Mouse (Mus musculus): ENCODE data around the gene Pbxip1. TPM values are rescaled to one million over a fixed set of nuclear protein-coding genes. Genes with fewer than 3 reads are reported as not detected.

Pbxip1 gene
- polyA plus RNA-seq, 1 experiment from 2014 or later, result 10.0 TPM

- Histone ChIP-seq H3K9ac (ENCODE audit: low read length) (no peak overlapping the region), H3K4me1 (replicated peaks; ENCODE audit: control insufficient read depth, insufficient read depth, low read length) (no peaks in the 10 kb centered on the region), H3K27ac (ENCODE audit: low read depth, low read length) (no peak overlapping the region), H3K27me3 (ENCODE audit: control insufficient read depth, insufficient read depth, low read length) (no peaks in the 10 kb centered on the region; the same call in 1 of the 2 replicates), H3K9me3 (ENCODE audit: control insufficient read depth, low read length) (no peaks in the 10 kb centered on the region), H3K4me3 (ENCODE audit: low read depth, low read length) (no peak overlapping the region), H3K4me2 (ENCODE audit: low read depth, low read length, severe bottlenecking) (no peak overlapping the region), H3K36me3 (ENCODE audit: control insufficient read depth, insufficient read depth, low read length) (no peaks in the 10 kb centered on the region)
- ATAC-seq (replicated peaks; ENCODE audit: low FRiP score) (no peak), DNase-seq (ENCODE audit: low spot score) (peak; percentile 92)
- WGBS, result 33% methylated on average over 10 of the region's 10 CpGs
Measured at GRCm38 (mm10) chr3:89456726-89457665, 20.5 kb downstream of the Pbxip1 start.

- Histone ChIP-seq H3K27me3 (ENCODE audit: control insufficient read depth, insufficient read depth, low read length) (no peaks in the 10 kb centered on the region; the same call in 1 of the 2 replicates), H3K4me2 (ENCODE audit: low read depth, low read length, severe bottlenecking) (peak overlapping the region; percentile 55), H3K9me3 (ENCODE audit: control insufficient read depth, low read length) (no peaks in the 10 kb centered on the region), H3K36me3 (ENCODE audit: control insufficient read depth, insufficient read depth, low read length) (no peaks in the 10 kb centered on the region), H3K9ac (ENCODE audit: low read length) (no peak overlapping the region), H3K4me3 (ENCODE audit: low read depth, low read length) (peak overlapping the region; percentile 53), H3K4me1 (replicated peaks; ENCODE audit: control insufficient read depth, insufficient read depth, low read length) (no peaks in the 10 kb centered on the region), H3K27ac (ENCODE audit: low read depth, low read length) (peak overlapping the region; percentile 37; the same call in 1 of the 2 replicates)
- 48% methylated on average over 13 of the region's 13 CpGs for WGBS
- ATAC-seq (replicated peaks; ENCODE audit: low FRiP score) (peak; percentile 59; the same call in 1 of the 2 replicates), DNase-seq (ENCODE audit: low spot score) (no peak)
Measured at GRCm38 (mm10) chr3:89458372-89458964, 22.0 kb downstream of the Pbxip1 start.

GRCm38 (mm10) chr3:89458965-89459807 is 22.7 kb downstream of the Pbxip1 start:
- Histone ChIP-seq H3K4me3 (ENCODE audit: low read depth, low read length) (peak overlapping the region; percentile 53), H3K9ac (ENCODE audit: low read length) (peak overlapping the region; percentile 70), H3K27ac (ENCODE audit: low read depth, low read length) (peak overlapping the region; percentile 60; the same call in 1 of the 2 replicates), H3K4me2 (ENCODE audit: low read depth, low read length, severe bottlenecking) (peak overlapping the region; percentile 55), H3K36me3 (ENCODE audit: control insufficient read depth, insufficient read depth, low read length) (no peaks in the 10 kb centered on the region), H3K4me1 (replicated peaks; ENCODE audit: control insufficient read depth, insufficient read depth, low read length) (no peaks in the 10 kb centered on the region), H3K9me3 (ENCODE audit: control insufficient read depth, low read length) (no peaks in the 10 kb centered on the region), H3K27me3 (ENCODE audit: control insufficient read depth, insufficient read depth, low read length) (no peaks in the 10 kb centered on the region; the same call in 1 of the 2 replicates)
- 2% methylated on average over 35 of the region's 36 CpGs for WGBS
- DNase-seq (ENCODE audit: low spot score) (peak; percentile 95), ATAC-seq (replicated peaks; ENCODE audit: low FRiP score) (peak; percentile 88)

DNA sequence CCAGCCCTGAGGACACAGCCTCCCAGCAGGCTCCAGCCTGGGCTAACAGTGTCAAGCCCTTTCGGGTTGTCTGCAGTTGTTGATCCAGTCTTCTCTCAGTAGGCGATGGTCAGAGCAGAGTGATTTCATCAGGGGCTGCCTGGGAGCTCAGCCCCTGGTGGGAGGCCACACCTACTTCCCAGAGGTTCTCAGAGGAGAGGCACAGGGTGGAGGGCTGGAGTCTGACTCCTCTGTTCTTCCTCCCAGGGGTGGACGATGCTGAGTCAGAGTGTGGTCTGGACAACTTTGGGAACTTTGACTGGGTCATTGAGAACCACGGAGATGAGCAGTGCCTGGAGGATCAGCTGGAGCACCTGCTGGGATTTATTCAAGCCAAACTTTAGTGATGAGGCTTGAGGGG is 31.8 kb downstream of the Pbxip1 start:
- no peak overlapping the region for H3K4me3 ChIP-seq (ENCODE audit: low read depth, low read length)
- no peaks in the 10 kb centered on the region for H3K27me3 ChIP-seq (ENCODE audit: control insufficient read depth, insufficient read depth, low read length)
- WGBS, result 51% methylated on average over 4 of the region's 4 CpGs
- no peaks in the 10 kb centered on the region for H3K9me3 ChIP-seq (ENCODE audit: control insufficient read depth, low read length)
- H3K4me2 ChIP-seq (ENCODE audit: low read depth, low read length, severe bottlenecking), result no peak overlapping the region
- no peaks in the 10 kb centered on the region for H3K36me3 ChIP-seq (ENCODE audit: control insufficient read depth, insufficient read depth, low read length)
- H3K27ac ChIP-seq (ENCODE audit: low read depth, low read length), result no peak overlapping the region
- DNase-seq (ENCODE audit: low spot score) (no peak), ATAC-seq (replicated peaks; ENCODE audit: low FRiP score) (no peak)
- H3K4me1 ChIP-seq (replicated peaks; ENCODE audit: control insufficient read depth, insufficient read depth, low read length), result no peaks in the 10 kb centered on the region
- no peak overlapping the region for H3K9ac ChIP-seq (ENCODE audit: low read length)

GRCm38 (mm10) chr3:89472280-89472679 is 35.8 kb downstream of the Pbxip1 start:
- H3K36me3 ChIP-seq (ENCODE audit: control insufficient read depth, insufficient read depth, low read length), result no peaks in the 10 kb centered on the region
- WGBS, result 83% methylated on average over 7 of the region's 7 CpGs

GRCm38 (mm10) chr3:89473838-89474237 is 37.3 kb downstream of the Pbxip1 start:
- Histone ChIP-seq H3K4me3 (ENCODE audit: low read depth, low read length) (no peak overlapping the region), H3K9me3 (ENCODE audit: control insufficient read depth, low read length) (no peaks in the 10 kb centered on the region), H3K4me1 (replicated peaks; ENCODE audit: control insufficient read depth, insufficient read depth, low read length) (no peaks in the 10 kb centered on the region), H3K4me2 (ENCODE audit: low read depth, low read length, severe bottlenecking) (no peak overlapping the region), H3K36me3 (ENCODE audit: control insufficient read depth, insufficient read depth, low read length) (no peaks in the 10 kb centered on the region), H3K9ac (ENCODE audit: low read length) (no peak overlapping the region), H3K27ac (ENCODE audit: low read depth, low read length) (no peak overlapping the region), H3K27me3 (ENCODE audit: control insufficient read depth, insufficient read depth, low read length) (no peaks in the 10 kb centered on the region)
- ATAC-seq (replicated peaks; ENCODE audit: low FRiP score) (no peak), DNase-seq (ENCODE audit: low spot score) (no peak)
- WGBS, result 79% methylated on average over 6 of the region's 6 CpGs

More at GRCm38 (mm10) chr3:89472280-89472679, 35.8 kb downstream of the Pbxip1 start:
- Histone ChIP-seq H3K4me3 (ENCODE audit: low read depth, low read length) (no peak overlapping the region), H3K27me3 (ENCODE audit: control insufficient read depth, insufficient read depth, low read length) (no peaks in the 10 kb centered on the region), H3K27ac (ENCODE audit: low read depth, low read length) (no peak overlapping the region), H3K9me3 (ENCODE audit: control insufficient read depth, low read length) (no peaks in the 10 kb centered on the region), H3K4me1 (replicated peaks; ENCODE audit: control insufficient read depth, insufficient read depth, low read length) (no peaks in the 10 kb centered on the region), H3K4me2 (ENCODE audit: low read depth, low read length, severe bottlenecking) (no peak overlapping the region), H3K9ac (ENCODE audit: low read length) (no peak overlapping the region)
- ATAC-seq (replicated peaks; ENCODE audit: low FRiP score) (no peak), DNase-seq (ENCODE audit: low spot score) (no peak)

- Histone ChIP-seq H3K4me1 (replicated peaks; ENCODE audit: control insufficient read depth, insufficient read depth, low read length) (no peaks in the 10 kb centered on the region), H3K9ac (ENCODE audit: low read length) (no peak overlapping the region), H3K9me3 (ENCODE audit: control insufficient read depth, low read length) (no peaks in the 10 kb centered on the region), H3K4me2 (ENCODE audit: low read depth, low read length, severe bottlenecking) (no peak overlapping the region), H3K27me3 (ENCODE audit: control insufficient read depth, insufficient read depth, low read length) (no peaks in the 10 kb centered on the region), H3K4me3 (ENCODE audit: low read depth, low read length) (no peak overlapping the region), H3K36me3 (ENCODE audit: control insufficient read depth, insufficient read depth, low read length) (no peaks in the 10 kb centered on the region), H3K27ac (ENCODE audit: low read depth, low read length) (no peak overlapping the region)
- DNase-seq (ENCODE audit: low spot score), result no peak
- no peak for ATAC-seq (replicated peaks; ENCODE audit: low FRiP score)
- 84% methylated on average over 6 of the region's 6 CpGs for WGBS
Measured at GRCm38 (mm10) chr3:89479055-89479454, 42.5 kb downstream of the Pbxip1 start.

DNA sequence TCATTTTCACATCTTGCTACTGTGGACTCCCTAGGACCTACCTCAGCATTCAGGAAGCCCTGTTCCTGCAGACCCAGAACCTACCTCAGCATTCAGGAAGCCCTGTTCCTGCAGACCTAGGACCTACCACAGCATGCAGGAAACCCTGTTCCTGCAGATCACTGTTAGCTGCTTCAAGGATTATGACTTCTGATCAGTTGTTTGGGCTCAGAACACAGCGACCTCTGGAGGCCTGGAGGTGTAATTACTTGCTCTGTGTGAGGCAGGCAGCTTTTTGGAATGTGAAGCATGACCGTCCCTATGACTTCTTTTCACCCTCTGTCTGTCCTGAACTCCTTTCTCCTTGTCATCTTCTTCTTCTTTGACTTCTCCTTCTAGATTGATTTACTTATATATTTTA is 45.0 kb downstream of the Pbxip1 start:
- H3K4me3 ChIP-seq (ENCODE audit: low read depth, low read length), result no peak overlapping the region
- ATAC-seq (replicated peaks; ENCODE audit: low FRiP score), result no peak
- peak; percentile 60 for DNase-seq (ENCODE audit: low spot score)

More for the DNA sequence above, 45.0 kb downstream of the Pbxip1 start:
- Histone ChIP-seq H3K4me2 (ENCODE audit: low read depth, low read length, severe bottlenecking) (no peak overlapping the region), H3K27ac (ENCODE audit: low read depth, low read length) (no peak overlapping the region), H3K36me3 (ENCODE audit: control insufficient read depth, insufficient read depth, low read length) (no peaks in the 10 kb centered on the region), H3K9me3 (ENCODE audit: control insufficient read depth, low read length) (no peaks in the 10 kb centered on the region), H3K4me1 (replicated peaks; ENCODE audit: control insufficient read depth, insufficient read depth, low read length) (no peaks in the 10 kb centered on the region), H3K9ac (ENCODE audit: low read length) (no peak overlapping the region), H3K27me3 (ENCODE audit: control insufficient read depth, insufficient read depth, low read length) (no peaks in the 10 kb centered on the region)
- 38% methylated on average over 2 of the region's 2 CpGs for WGBS
